Mouse (Mus musculus) liver, postnatal 0 days (tissue): Measurements from ENCODE around the gene Fktn.

Source experiments
- CTCF ChIP-seq: sonication (generic); IDR thresholded peaks from 2 replicates; pipeline ENCODE4 v1.5.1; 2016; ENCODE audit warnings: antibody characterized with exemption, low read depth
- EP300 ChIP-seq: IDR thresholded peaks from 2 replicates; pipeline ENCODE4 v1.6.1; 2016; ENCODE audit warnings: antibody characterized with exemption, low read depth, mild to moderate bottlenecking

- TF ChIP-seq EP300, result no peak
- TF ChIP-seq CTCF, result peak; percentile 25; the same call in 1 of the 2 replicates
Observed at GRCm38 (mm10) chr4:53825821-53826605, 112.2 kb downstream of the Fktn start, which contains the start of gene Tmem38b.
